Mouse (Mus musculus): Measurements from ENCODE around the gene Tbc1d9. TPM values are rescaled to one million over a fixed set of nuclear protein-coding genes. Genes with fewer than 3 reads are reported as not detected.

Gene Tbc1d9
- polyA plus RNA-seq (2015; fragmentation: Nextera tagmentation; extraction: Ambion mirVana) = 13.9 and 15.0 TPM in 2 replicates

GRCm38 (mm10) chr8:83165235-83165930 lies at the start of gene Tbc1d9:
Tbc1d9 (plus strand) TSS chr8:83165352.

GRCm38 (mm10) chr8:83165931-83166867 lies 1.0 kb downstream of the Tbc1d9 start, which contains the start of gene Gm10645:
Gm10645 (minus strand) TSS chr8:83166170.

GRCm38 (mm10) chr8:83290176-83290575 lies 125.0 kb downstream of the Tbc1d9 start, which contains the start of gene Ucp1:
Ucp1 (plus strand) TSS chr8:83290352.

Other genes starting within 250 kb of the Tbc1d9 start
- 11.7 and 11.9 TPM in 2 replicates for gene Gm10645, start 818 bp downstream of the Tbc1d9 start, polyA plus RNA-seq (2015; fragmentation: Nextera tagmentation; extraction: Ambion mirVana)
- 0.54 and 0.64 TPM in 2 replicates for gene Ucp1, start 125.0 kb downstream of the Tbc1d9 start, polyA plus RNA-seq (2015; fragmentation: Nextera tagmentation; extraction: Ambion mirVana)
- 11.2 and 11.7 TPM in 2 replicates for gene Elmod2, start 167.1 kb downstream of the Tbc1d9 start, polyA plus RNA-seq (2015; fragmentation: Nextera tagmentation; extraction: Ambion mirVana)
- gene Mgat4d, start 183.1 kb downstream of the Tbc1d9 start, polyA plus RNA-seq (2015; fragmentation: Nextera tagmentation; extraction: Ambion mirVana) = not detected in 2 replicates
- 16.0 and 16.1 TPM in 2 replicates for gene Clgn, start 224.5 kb downstream of the Tbc1d9 start, polyA plus RNA-seq (2015; fragmentation: Nextera tagmentation; extraction: Ambion mirVana)